Mouse (Mus musculus): ENCODE results near the gene Cox10. TPM values are rescaled to one million over a fixed set of nuclear protein-coding genes. Genes with fewer than 3 reads are reported as not detected.

The Cox10 gene
- polyA plus RNA-seq, 1 experiment from 2014 or later: 17.7 TPM

DNA sequence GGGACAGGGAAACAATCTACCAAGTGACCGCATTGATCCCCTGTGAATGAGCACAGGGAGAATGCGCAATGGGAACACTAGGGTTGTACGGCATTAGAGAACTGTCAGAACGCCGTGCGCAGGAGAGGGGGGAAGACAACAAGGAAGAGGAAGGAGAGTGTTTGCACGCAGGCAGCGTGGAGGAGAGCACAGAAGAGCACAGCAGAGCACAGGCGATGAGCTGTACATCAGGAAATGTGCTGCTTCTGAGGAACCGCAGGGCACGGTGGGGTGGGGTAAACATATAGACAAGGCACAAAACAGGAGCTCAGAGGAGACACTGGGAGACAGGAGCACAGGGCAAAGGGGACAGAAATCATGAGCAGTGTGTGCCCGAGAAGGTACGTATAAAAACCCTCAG lies 31.8 kb downstream of the Cox10 start:
- POLR2A ChIA-PET: no interaction called here
- no peak for TF ChIP-seq CTCF (IDR thresholded peaks at IDR 0.05)
- no peak for ATAC-seq
- CTCF ChIA-PET: interaction anchor here (1.2 kb wide), 1 partner anchor 28 kb away, joined by 3 read pairs; no protein-coding TSS in a partner anchor
- DNase-seq (ENCODE audit: low read depth, low spot score): no peak
- in situ Hi-C loops (cut with MboI; ENCODE audit: low pct_unique_long_range_greater_than_20kb): no loop called here
- H3K27me3 ChIP-seq: no peaks in the 10 kb centered on the region

GRCm38 (mm10) chr11:64045041-64045440 lies 34.2 kb downstream of the Cox10 start:
- DNase-seq (ENCODE audit: low read depth, low spot score) (no peak), ATAC-seq (no peak)
- H3K27me3 ChIP-seq: no peaks in the 10 kb centered on the region
- ChIA-PET CTCF (interaction anchor here (0.9 to 1.3 kb wide), 2 partner anchors 10 to 11 kb away, joined by 3 to 5 read pairs; no protein-coding TSS in a partner anchor), POLR2A (interaction anchor here (0.9 to 1.3 kb wide), 2 partner anchors 10 to 12 kb away, joined by 3 read pairs; no protein-coding TSS in a partner anchor)
- in situ Hi-C loops (cut with MboI; ENCODE audit: low pct_unique_long_range_greater_than_20kb): no loop called here
- no peak for TF ChIP-seq CTCF (IDR thresholded peaks at IDR 0.05)

DNA sequence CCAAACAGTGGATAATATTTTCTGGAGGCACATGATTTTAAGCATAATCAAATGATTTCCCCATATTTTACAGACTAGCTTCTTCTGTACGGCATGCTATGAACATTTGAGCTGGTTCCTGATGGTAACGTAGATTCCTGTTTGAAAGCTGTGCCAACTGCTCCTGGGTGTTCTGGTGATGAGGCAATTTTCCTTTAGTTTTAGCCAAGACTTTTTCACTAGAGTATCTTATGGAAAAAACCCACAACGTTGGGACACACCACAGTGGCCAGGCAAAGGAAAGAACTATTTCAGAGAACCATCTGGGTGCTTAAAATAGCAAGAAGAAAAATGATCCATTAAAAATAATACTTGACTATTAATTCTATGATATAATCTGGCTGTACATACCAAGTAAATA lies 35.2 kb downstream of the Cox10 start:
- ATAC-seq (no peak), DNase-seq (ENCODE audit: low read depth, low spot score) (no peak)
- POLR2A ChIA-PET: no interaction called here
- in situ Hi-C loops (cut with MboI; ENCODE audit: low pct_unique_long_range_greater_than_20kb): no loop called here
- TF ChIP-seq CTCF (IDR thresholded peaks at IDR 0.05): no peak
- no peaks in the 10 kb centered on the region for H3K27me3 ChIP-seq
- CTCF ChIA-PET: interaction anchor here (0.9 kb wide), 1 partner anchor 9 kb away, joined by 5 read pairs; no protein-coding TSS in a partner anchor

- ATAC-seq: no peak
Observed at GRCm38 (mm10) chr11:64041281-64041680, 38.0 kb downstream of the Cox10 start.

DNA sequence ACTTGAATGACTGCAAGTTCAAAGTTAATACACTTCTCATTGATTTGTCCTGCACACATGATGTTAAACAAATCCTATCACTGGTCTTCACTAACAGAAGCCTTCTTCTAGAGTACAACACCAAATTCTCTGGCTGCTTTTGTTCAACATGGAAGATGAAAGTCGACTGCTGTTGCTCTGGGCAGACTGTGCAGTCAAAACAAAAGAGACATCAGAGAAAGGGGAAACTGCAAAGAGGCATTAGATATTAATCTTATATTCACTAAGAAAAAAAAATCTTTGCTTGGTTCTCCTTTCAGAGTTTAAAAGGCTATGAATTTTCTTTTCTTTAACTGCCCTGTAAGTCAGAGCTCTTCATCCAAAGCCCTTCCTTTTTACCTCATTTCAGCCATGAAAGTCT lies 39.7 kb downstream of the Cox10 start:
- DNase-seq (ENCODE audit: low read depth, low spot score) (no peak), ATAC-seq (no peak)
- ChIA-PET CTCF (no interaction called here), POLR2A (no interaction called here)
- TF ChIP-seq CTCF (IDR thresholded peaks at IDR 0.05): no peak
- H3K27me3 ChIP-seq: no peaks in the 10 kb centered on the region
- in situ Hi-C loops (cut with MboI; ENCODE audit: low pct_unique_long_range_greater_than_20kb): no loop called here

More at GRCm38 (mm10) chr11:64041281-64041680, 38.0 kb downstream of the Cox10 start:
- in situ Hi-C loops (cut with MboI; ENCODE audit: low pct_unique_long_range_greater_than_20kb): no loop called here
- H3K27me3 ChIP-seq: no peaks in the 10 kb centered on the region
- CTCF ChIA-PET: interaction anchor here (1.0 kb wide), 2 partner anchors 14 to 20 kb away, joined by 3 to 4 read pairs; no protein-coding TSS in a partner anchor
- POLR2A ChIA-PET: interaction anchor here (0.6 kb wide), 1 partner anchor 836 kb away, joined by 4 read pairs; no protein-coding TSS in a partner anchor
- DNase-seq (ENCODE audit: low read depth, low spot score): no peak
- TF ChIP-seq CTCF (IDR thresholded peaks at IDR 0.05): no peak

DNA sequence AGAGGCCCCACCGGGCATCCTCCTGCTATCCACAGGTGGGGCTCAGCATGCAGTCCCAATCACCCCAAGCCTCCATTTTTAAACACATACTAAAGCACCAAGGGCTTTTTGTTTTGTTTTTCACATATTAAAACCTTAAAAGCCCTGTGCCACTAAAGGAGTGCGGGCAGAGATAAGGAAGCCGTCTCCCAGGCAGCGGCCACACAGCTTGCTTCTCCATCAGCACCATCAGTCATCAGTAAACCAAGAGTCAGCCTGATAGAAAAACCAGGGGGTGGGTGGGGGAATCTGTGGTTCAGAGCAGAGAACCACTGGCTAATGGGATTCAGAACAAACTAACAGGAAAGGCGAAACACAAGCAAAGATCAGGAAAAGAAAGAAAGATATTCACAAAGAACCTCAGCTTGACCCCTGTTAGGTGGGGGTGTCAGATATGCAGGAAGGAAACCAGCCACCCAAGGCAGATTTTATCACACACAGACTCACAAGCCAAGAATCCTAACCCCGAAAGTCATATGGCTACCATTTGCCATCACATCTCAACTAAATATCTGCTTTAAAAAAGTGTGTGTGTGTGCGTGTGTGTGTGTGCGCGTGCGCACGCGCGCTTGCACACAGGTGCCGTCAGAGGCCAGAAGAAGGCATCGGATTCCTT lies 41.7 kb downstream of the Cox10 start:
- CTCF ChIA-PET: interaction anchor here (1.3 kb wide), 1 partner anchor 42 kb away, joined by 3 read pairs; the partner anchor contains the start of gene Cox10

GRCm38 (mm10) chr11:64036306-64036705 lies 43.0 kb downstream of the Cox10 start:
- in situ Hi-C loops (cut with MboI; ENCODE audit: low pct_unique_long_range_greater_than_20kb): no loop called here
- DNase-seq (ENCODE audit: low read depth, low spot score) (no peak), ATAC-seq (no peak)
- ChIA-PET POLR2A (no interaction called here), CTCF (interaction anchor here (1.5 kb wide), 1 partner anchor 8 kb away, joined by 5 read pairs; no protein-coding TSS in a partner anchor)
- no peak for TF ChIP-seq CTCF (IDR thresholded peaks at IDR 0.05)
- H3K27me3 ChIP-seq: no peaks in the 10 kb centered on the region

More for the DNA sequence above, 41.7 kb downstream of the Cox10 start:
- DNase-seq (ENCODE audit: low read depth, low spot score): no peak
- TF ChIP-seq CTCF (IDR thresholded peaks at IDR 0.05): no peak
- POLR2A ChIA-PET: interaction anchor here (0.6 to 1.6 kb wide), 2 partner anchors 9 to 14 kb away, joined by 3 to 4 read pairs; no protein-coding TSS in a partner anchor
- ATAC-seq: no peak
- no peaks in the 10 kb centered on the region for H3K27me3 ChIP-seq
- in situ Hi-C loops (cut with MboI; ENCODE audit: low pct_unique_long_range_greater_than_20kb): no loop called here

DNA sequence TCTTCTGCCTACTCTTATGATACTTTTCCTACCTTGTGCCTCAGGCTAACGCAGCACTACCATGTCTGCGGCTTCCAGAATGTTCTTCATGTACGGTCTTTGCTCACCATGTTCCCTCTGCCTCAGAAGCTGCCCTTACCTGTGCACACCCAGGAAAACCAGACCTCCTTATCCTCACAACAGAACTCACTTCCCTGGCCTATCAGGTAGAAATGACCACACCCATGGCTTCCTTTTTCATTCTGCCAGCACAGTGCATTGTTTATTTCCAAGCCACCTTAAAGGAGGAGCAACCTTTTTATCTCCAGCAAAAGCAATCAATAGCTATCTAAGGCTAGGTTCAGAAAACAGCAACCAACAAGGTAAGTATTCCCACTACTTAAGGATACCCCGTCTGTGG lies 43.6 kb downstream of the Cox10 start:
- POLR2A ChIA-PET: no interaction called here
- no peaks in the 10 kb centered on the region for H3K27me3 ChIP-seq
- TF ChIP-seq CTCF (IDR thresholded peaks at IDR 0.05): no peak
- DNase-seq (ENCODE audit: low read depth, low spot score) (no peak), ATAC-seq (no peak)
- CTCF ChIA-PET: interaction anchor here (1.2 to 1.5 kb wide), 2 partner anchors 9 to 13 kb away, joined by 4 to 5 read pairs; no protein-coding TSS in a partner anchor
- in situ Hi-C loops (cut with MboI; ENCODE audit: low pct_unique_long_range_greater_than_20kb): no loop called here

DNA sequence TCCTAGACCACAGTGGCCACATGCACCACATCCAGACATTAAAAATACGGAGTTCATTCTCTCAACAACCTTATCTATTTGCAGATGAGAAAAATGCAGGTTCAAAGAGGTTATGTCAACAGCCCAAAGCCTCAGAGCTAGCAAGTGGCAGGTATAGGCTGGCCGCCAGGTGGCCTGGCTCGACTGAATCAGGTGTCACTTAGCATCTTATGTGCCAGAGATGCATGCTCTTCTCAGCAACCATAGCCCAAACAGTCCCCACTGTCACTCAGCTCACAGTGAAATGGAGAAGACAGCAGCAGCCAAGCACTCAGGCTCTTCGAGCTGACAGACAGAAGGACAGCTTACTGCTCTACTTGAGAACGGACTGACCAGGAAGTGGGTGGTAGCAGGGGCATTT lies 44.6 kb downstream of the Cox10 start:
- no peak for TF ChIP-seq CTCF (IDR thresholded peaks at IDR 0.05)
- ChIA-PET CTCF (interaction anchor here (1.2 to 1.5 kb wide), 3 partner anchors 10 to 23 kb away, joined by 3 to 5 read pairs (median 4); no protein-coding TSS in a partner anchor), POLR2A (interaction anchor here (1.0 kb wide), 1 partner anchor 10 kb away, joined by 3 read pairs; no protein-coding TSS in a partner anchor)
- ATAC-seq (no peak), DNase-seq (ENCODE audit: low read depth, low spot score) (no peak)
- H3K27me3 ChIP-seq: no peaks in the 10 kb centered on the region
- in situ Hi-C loops (cut with MboI; ENCODE audit: low pct_unique_long_range_greater_than_20kb): no loop called here

- ChIA-PET CTCF (no interaction called here), POLR2A (no interaction called here)
- in situ Hi-C loops (cut with MboI; ENCODE audit: low pct_unique_long_range_greater_than_20kb): no loop called here
- no peak for TF ChIP-seq CTCF (IDR thresholded peaks at IDR 0.05)
- DNase-seq (ENCODE audit: low read depth, low spot score) (no peak), ATAC-seq (no peak)
- no peaks in the 10 kb centered on the region for H3K27me3 ChIP-seq
Observed at GRCm38 (mm10) chr11:64027423-64027822, 51.8 kb downstream of the Cox10 start.

DNA sequence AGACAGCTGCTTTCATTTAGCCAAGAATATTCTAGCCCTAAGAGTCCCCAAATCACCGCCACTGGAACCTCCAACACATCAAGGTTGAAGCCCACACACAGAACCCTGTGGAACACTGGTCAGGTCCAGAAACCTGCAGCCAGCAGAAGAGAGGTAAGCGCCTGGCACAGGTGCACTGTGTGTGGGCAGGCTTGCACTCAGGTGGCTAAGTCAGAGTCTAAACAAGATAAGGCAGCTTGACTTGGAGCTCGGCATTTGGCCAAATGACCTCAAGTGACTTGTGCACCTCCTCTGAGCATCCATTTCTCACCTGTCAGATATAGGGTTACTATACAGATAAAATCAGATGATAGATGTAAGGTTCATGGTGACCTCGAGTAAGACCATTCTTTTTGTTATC lies 53.4 kb downstream of the Cox10 start:
- POLR2A ChIA-PET: interaction anchor here (0.6 kb wide), 1 partner anchor 744 kb away, joined by 3 read pairs; no protein-coding TSS in a partner anchor
- ATAC-seq: no peak
- CTCF ChIA-PET: no interaction called here

More for the DNA sequence above, 53.4 kb downstream of the Cox10 start:
- no peak for TF ChIP-seq CTCF (IDR thresholded peaks at IDR 0.05)
- in situ Hi-C loops (cut with MboI; ENCODE audit: low pct_unique_long_range_greater_than_20kb): no loop called here
- H3K27me3 ChIP-seq: no peaks in the 10 kb centered on the region
- no peak for DNase-seq (ENCODE audit: low read depth, low spot score)
